Mouse (Mus musculus) embryonic fibroblast, embryonic 13.5 days (primary cell): ENCODE results near the gene Dbi.

Source experiments
- CTCF ChIP-seq: IDR thresholded peaks from 2 replicates; pipeline ENCODE4 v1.5.1; 2011; ENCODE audit warnings: mild to moderate bottlenecking, control low read depth, low read length, moderate library complexity, borderline replicate concordance; ENCODE audit not compliant: insufficient read depth
- POLR2A ChIP-seq: IDR thresholded peaks from 2 replicates; pipeline ENCODE4 v1.6.1; 2011; ENCODE audit warnings: low read depth, mild to moderate bottlenecking, control low read depth, low read length, moderate library complexity

DNA sequence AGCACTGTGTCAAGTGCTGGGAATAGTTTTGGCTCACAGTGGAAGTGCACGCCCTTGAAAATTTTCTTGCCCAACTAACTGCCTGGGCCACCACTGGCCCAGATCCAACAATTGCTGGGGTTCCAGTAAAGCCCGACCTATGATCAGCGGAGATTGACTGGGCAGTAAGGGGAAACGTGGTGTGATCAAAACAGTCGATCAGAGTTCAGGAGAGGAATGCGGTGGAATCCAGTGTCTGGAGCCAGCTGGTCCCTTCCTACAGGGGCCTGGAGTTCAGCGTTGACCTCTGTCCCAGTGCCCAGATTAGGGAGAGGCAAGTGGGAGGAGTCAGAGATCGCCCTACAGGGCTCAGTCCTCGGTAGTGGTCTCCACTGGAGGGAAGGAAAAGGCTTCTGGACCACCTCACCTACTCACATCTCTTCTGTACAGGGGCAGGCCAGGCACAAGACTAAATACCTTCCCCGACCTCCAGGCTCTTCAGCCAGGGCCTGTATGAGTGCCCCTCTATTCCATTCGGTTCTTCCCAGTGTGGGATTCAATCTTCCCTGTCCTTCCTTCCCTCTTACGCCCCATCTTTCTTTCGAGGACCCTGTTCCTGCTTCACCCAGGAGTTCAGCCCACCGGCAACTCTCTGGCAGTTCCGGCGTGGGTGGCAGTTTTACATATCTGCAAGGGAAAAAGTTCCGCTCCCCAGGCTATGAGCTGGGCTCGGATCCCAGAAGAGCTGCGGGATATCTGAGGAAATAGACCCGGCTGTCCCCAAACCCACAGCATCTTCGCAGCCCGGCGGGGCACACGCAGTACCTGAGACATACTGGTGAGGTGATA, 523 bp downstream of the Dbi start:
- TF ChIP-seq CTCF (no peak), POLR2A (no peak)
